Mouse (Mus musculus): ENCODE data around the gene Mul1.

DNA sequence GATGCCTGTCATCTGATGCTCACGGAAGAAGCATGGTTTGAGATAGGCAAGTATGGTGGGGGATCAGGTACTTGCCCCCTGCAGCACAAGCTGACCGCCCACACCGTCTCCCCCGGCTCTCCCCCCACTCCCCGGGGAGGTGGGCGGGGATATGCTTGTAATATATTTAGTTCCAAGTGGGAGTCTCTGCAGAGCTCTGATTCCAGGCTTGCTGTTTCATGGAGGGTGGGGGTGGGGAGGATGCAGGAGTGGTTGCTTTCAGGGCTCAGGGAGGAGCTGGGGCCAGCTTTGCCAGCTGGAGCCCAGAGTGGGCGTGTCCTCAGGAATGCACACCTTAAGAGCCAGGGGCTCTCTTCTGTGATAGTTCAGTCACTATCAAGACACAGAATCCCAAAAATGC is 34.6 kb downstream of the Mul1 start:
- no peak for TF ChIP-seq POLR2A (IDR thresholded peaks at IDR 0.05; ENCODE audit: insufficient read depth, low read depth, low read length)
- no peak for TF ChIP-seq CTCF (IDR thresholded peaks at IDR 0.05; ENCODE audit: insufficient read depth, low read depth, low read length)

All from olfactory bulb, adult 2 months (tissue).